Mouse (Mus musculus): ENCODE measurements around the gene Zbed6.
"Not testable (repeated sequence)": the region's sequence is repeated elsewhere in the genome, so short reads cannot be mapped to it uniquely, and the experiment has no call there.

Gene Zbed6

DNA sequence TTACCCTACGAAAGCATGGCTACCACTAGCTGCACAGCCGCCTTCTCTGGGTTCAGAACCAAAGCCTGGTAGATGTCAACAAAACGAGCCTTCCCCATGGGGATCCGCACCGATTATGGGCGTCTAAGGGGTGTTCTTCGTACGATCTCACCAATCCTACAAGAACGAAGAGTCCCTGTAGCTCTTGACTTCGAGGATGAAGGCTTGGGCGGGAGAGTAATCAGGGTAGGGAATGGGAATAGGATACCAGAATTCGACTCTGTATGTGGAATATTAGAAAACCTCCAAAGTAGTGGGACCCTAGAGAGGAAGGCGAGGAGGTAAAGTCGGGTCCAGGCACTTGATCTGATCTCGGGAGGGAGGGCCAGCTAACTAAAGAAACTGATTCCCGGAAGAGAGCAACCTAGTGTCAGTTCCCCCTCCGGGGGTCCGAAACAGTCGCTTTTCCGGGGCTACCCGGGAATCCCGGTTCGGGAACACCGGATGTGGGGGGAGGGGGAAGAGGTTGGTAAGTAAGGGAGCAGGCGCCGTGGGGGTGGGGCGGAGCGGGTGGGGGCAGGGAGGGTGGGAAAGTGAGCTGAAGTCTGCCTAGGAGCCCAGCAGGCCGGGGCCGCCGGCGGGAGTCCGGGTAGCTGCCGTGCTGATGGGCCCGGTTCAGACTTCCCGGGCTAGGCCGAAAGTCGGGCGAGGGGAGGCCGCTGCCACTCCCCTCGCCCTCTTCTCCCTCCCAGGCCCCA, at the start of gene Zbed6:
Zbed6 (minus strand) TSS at position 420 of the 737 bp plus-strand sequence.
- DNase-seq (ENCODE audit: low spot score in 2 of 2) = peak; percentile 59 to 82

DNA sequence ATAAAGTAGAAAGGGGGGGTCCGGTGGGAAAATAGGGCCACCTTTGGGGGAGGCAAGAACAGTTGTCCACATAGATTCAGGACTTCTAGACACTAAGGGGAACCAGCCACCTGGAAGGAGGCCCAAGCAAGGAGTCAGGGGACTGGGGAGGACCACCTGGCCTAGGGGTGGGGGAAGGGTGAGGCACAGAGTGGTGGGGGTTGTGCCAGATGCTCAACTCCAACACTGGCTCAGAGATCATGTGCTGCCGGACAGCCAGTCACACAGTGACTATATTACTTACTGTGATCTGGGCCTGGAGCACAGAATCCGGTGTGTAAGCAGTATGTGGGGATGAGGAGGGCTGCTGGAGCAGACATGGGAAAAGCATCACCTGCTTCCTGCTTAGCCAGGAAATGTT, 48.6 kb upstream of the Zbed6 start:
- no peak for DNase-seq (ENCODE audit: low spot score in 2 of 2)

- DNase-seq (ENCODE audit: low spot score in 2 of 2) = not testable (repeated sequence)
Observed at GRCm38 (mm10) chr1:133701824-133702223, 41.1 kb upstream of the Zbed6 start.

GRCm38 (mm10) chr1:133697935-133698620, 37.4 kb upstream of the Zbed6 start:
- DNase-seq (ENCODE audit: low spot score in 2 of 2) = no peak

DNA sequence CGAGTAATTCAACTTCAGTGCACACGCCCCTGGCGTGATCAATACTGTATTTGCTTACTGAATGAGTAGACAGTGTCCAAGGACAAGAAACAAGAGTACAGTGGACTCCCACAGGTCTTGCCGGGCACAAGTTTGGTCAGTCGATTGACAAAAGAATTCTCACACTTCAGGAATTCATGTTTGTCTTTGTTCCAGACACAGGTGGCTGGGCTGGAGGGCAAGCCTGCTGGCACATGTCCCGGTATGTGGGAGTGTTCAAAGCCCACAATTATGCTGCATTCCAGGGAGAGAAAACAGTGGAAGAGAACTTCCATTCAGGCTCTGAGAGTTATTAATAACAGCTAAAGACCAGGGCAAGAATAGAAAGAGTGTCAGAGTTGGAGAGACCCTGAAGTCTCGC, 35.2 kb upstream of the Zbed6 start:
- DNase-seq (ENCODE audit: low spot score in 2 of 2) = peak; percentile 68 to 69

DNA sequence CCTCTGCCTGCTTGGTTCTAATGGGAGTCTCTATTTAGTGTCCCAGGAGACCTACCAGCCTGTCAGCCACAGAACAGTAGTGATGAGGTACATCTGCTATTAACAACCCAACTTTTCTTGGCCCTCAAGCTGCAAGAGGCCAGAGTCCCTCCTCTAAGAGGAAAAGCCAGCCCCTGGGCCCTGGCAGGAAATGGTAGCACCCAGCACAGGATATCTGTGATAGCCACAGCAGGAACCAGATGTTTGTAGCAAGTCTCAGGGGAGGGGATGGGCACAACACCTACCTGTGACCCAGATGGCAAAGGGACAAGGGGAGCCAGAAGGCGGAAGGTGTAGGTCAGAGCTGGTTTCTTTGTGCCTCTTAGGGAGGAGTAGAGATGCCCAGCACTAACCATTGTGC, 34.2 kb upstream of the Zbed6 start:
- no peak for DNase-seq (ENCODE audit: low spot score in 2 of 2)

GRCm38 (mm10) chr1:133694301-133694700, 33.6 kb upstream of the Zbed6 start:
- DNase-seq (ENCODE audit: low spot score in 2 of 2) = no peak

DNA sequence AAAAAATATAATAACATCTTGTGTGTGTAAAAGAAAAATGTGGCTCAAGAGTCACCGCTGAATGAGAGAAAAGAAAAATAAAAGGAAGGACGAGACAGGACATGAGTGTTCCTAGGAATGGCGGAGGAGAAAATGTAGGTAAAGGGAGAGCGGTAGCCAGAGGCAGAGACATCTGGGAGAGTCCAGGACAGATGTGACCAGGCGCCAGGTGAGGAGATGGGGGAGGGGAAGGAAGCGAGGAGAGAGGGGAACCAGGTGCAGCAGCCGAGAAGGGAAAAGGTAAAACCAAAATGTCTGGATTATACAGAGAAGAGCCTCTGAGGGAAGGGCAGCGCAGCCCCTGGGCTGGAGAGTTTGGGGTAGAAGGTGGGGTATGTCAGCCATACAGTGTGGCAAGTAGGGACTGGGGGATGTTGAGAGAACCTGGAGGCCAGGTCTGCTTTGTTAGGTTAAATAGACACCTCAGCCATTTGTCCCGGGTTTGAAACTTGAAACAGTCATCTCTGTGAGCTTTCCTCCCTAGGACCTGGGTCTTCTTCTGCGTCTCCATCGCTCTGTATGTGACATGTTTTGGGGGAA, 32.9 kb upstream of the Zbed6 start:
- DNase-seq (ENCODE audit: low spot score in 2 of 2) = no peak

GRCm38 (mm10) chr1:133692195-133692594, 31.5 kb upstream of the Zbed6 start:
- DNase-seq (ENCODE audit: low spot score in 2 of 2) = no peak

DNA sequence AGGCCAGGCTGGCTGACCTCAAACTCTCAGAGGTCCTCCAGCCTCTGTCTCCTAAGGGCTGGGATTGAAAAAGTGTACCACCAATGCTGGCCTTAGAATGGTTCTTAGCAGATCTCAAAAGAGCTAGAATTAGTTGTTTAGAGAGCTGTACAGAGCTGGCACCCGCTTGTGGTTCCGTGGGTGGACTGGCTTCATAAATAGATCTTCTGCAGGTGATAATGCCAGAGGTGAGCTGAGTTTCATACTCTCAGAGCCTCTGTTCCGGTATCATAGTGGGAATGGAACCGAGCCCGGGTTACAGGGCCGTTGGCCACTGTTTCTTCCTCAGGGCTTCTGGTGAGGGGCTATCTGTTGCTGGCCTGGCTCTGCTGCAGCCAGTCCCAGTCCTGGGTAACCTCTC, 30.4 kb upstream of the Zbed6 start:
- no peak for DNase-seq (ENCODE audit: low spot score in 2 of 2)

- no peak for DNase-seq (ENCODE audit: low spot score in 2 of 2)
Observed at GRCm38 (mm10) chr1:133689897-133690296, 29.2 kb upstream of the Zbed6 start, which contains the start of gene Lax1. Gene Lax1, minus strand, starts transcription at chr1:133690108.

DNA sequence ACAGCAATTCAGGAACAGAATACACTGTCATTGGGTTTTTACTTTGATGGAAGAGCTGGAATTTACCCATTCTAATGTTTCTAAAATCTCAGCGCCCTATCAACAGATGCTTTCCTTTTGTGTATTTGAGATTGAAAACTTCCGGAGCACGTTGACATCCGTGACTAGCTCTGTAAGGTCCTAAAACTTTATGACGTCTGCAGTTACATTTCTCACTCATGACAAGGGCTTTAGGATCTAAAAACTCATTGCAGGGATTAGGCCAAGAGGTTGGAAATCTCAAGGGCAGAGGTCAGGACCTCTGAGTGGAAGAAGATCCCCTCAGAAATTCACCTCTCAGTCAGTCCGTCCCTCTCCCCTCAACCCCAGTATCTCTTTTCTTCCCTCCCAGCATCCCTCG, 27.6 kb upstream of the Zbed6 start:
- DNase-seq (ENCODE audit: low spot score in 2 of 2) = no peak

GRCm38 (mm10) chr1:133685749-133686519, 25.2 kb upstream of the Zbed6 start:
- peak in 1 of 2 experiments; percentile 61 for DNase-seq (ENCODE audit: low spot score in 2 of 2)

- no peak for DNase-seq (ENCODE audit: low spot score in 2 of 2)
Observed at GRCm38 (mm10) chr1:133671801-133672200, 11.1 kb upstream of the Zbed6 start.

DNA sequence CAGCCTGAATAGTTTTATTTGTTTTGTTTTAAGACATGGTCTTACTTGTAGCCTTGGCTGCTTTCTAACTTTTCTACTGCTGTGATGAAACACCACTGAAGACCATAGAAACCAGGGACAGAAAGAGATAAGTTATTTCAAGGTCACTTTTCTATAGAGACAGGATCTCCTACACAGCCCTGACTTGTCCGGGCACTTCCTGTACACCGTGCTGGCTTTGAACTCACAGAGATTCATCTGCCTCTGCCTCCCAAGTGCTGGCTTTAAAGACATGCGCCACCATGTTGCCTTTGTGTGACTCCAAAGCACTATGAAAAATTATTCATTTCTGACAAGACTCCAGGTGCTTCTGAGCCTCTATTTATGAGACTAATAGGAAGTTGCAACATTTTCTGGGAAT, 10.6 kb upstream of the Zbed6 start:
- no peak for DNase-seq (ENCODE audit: low spot score in 2 of 2)

GRCm38 (mm10) chr1:133670776-133671175, 10.1 kb upstream of the Zbed6 start:
- DNase-seq (ENCODE audit: low spot score in 2 of 2) = no peak

GRCm38 (mm10) chr1:133670190-133670589, 9.5 kb upstream of the Zbed6 start:
- no peak for DNase-seq (ENCODE audit: low spot score in 2 of 2)

GRCm38 (mm10) chr1:133668618-133669017, 7.9 kb upstream of the Zbed6 start:
- no peak for DNase-seq (ENCODE audit: low spot score in 2 of 2)

- DNase-seq (ENCODE audit: low spot score in 2 of 2) = no peak
Observed at GRCm38 (mm10) chr1:133667721-133668120, 7.0 kb upstream of the Zbed6 start.

DNA sequence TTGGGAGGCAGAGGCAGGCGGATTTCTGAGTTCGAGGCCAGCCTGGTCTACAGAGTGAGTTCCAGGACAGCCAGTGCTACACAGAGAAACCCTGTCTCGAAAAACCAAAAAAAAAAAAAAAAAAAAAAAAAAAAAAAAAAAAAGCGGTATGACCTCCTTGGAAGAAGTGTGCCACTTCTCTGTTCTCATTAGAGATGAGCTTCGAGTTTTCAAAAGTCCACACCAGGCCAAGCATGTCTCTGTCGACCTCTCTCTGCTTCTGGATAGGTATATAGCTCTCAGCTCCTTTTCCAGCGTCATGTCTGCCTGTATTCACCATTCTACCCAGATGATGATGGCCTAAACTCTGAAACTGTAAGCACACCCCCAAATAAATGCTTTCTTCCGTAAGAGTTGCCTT, 5.0 kb upstream of the Zbed6 start:
- not testable (repeated sequence) for DNase-seq (ENCODE audit: low spot score in 2 of 2)

DNA sequence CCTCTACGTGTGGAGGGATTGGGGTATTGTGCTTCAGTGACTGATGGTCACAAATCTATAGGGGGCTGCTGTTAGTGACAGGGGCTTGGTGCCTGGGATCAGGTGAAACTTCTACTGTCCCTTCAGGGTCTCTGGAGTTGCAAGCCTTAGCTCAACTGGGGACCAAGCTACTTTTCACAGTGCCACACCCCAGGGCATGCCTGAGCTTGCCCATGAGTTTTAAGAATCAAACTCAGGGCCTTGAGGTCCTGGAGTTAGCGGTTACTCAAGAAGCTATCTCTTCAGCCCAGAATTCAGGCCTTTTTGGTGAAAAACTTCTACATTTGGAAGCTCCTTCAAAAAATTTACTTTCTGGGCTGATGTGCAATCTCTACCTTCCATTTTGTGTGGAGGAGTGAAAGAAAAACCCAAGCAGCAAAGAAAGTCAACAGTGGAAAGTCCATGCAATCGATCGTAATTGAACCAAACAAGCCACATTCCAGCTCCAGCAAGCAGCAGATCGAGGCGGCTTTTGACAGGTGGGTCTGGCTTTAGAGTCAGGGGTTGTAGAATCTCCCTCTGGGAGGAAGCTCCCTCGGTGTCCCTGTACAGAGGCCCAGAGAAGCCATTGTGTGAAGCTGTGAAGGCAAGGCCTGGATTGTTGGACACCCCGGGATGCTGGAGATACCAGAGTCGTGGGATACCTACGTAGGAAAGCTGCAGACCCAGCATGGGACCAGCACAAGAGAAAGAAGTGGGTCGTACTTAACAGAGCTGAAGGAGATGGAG, 3.7 kb upstream of the Zbed6 start:
- DNase-seq (ENCODE audit: low spot score in 2 of 2) = no peak

Measured in urinary bladder, postnatal 4 days (tissue).